Mouse (Mus musculus): ENCODE data around the gene Apoh. TPM values are rescaled to one million over a fixed set of nuclear protein-coding genes. Genes with fewer than 3 reads are reported as not detected.

Apoh gene
- polyA plus RNA-seq, 1 experiment from 2014 or later: 0.24 TPM

GRCm38 (mm10) chr11:108303787-108304186, 39.4 kb upstream of the Apoh start:
- Histone ChIP-seq H3K36me3 (ENCODE audit: control insufficient read depth, insufficient read depth) (no peaks in the 10 kb centered on the region), H3K27me3 (replicated peaks; ENCODE audit: control insufficient read depth, insufficient read depth, low read length) (no peaks in the 10 kb centered on the region), H3K27ac (ENCODE audit: low read length) (no peak overlapping the region), H3K4me2 (ENCODE audit: low read length) (no peak overlapping the region), H3K4me1 (replicated peaks; ENCODE audit: control insufficient read depth, insufficient read depth, low read length) (no peaks in the 10 kb centered on the region), H3K4me3 (replicated peaks; ENCODE audit: low read length) (no peak overlapping the region), H3K9ac (replicated peaks; ENCODE audit: low read depth, low read length) (no peak overlapping the region), H3K9me3 (ENCODE audit: control insufficient read depth, low read length) (no peaks in the 10 kb centered on the region)
- no peak for ATAC-seq
- 94% methylated on average over 4 of the region's 4 CpGs for WGBS

DNA sequence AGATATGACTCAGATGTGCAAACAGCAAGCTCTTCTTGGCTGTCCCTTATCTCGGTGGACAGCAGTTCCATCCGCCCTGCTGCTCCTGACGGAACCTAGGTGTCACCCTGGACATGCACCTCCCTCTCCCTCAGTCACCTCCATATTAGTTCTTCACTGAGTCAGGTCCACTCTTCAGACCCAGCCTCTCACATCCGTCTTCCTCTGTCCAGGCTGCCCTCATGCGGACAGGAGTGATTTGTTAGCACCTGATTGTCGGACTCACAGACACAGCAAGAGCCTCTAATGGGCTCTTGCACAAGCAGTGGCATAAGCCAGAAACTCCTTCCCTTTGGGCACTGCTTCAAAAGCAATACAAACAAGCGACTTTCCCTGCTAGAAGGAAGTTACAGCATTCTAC, 35.9 kb upstream of the Apoh start:
- Histone ChIP-seq H3K27me3 (replicated peaks; ENCODE audit: control insufficient read depth, insufficient read depth, low read length) (no peaks in the 10 kb centered on the region), H3K36me3 (ENCODE audit: control insufficient read depth, insufficient read depth) (no peaks in the 10 kb centered on the region), H3K4me2 (ENCODE audit: low read length) (no peak overlapping the region), H3K4me3 (replicated peaks; ENCODE audit: low read length) (no peak overlapping the region), H3K4me1 (replicated peaks; ENCODE audit: control insufficient read depth, insufficient read depth, low read length) (no peaks in the 10 kb centered on the region), H3K9me3 (ENCODE audit: control insufficient read depth, low read length) (no peaks in the 10 kb centered on the region), H3K27ac (ENCODE audit: low read length) (no peak overlapping the region), H3K9ac (replicated peaks; ENCODE audit: low read depth, low read length) (no peak overlapping the region)
- WGBS: 86% methylated on average over 7 of the region's 7 CpGs
- no peak for ATAC-seq

GRCm38 (mm10) chr11:108308253-108308652, 34.9 kb upstream of the Apoh start:
- WGBS: 95% methylated on average over 5 of the region's 5 CpGs
- Histone ChIP-seq H3K27me3 (replicated peaks; ENCODE audit: control insufficient read depth, insufficient read depth, low read length) (no peaks in the 10 kb centered on the region), H3K36me3 (ENCODE audit: control insufficient read depth, insufficient read depth) (no peaks in the 10 kb centered on the region), H3K4me1 (replicated peaks; ENCODE audit: control insufficient read depth, insufficient read depth, low read length) (no peaks in the 10 kb centered on the region), H3K9me3 (ENCODE audit: control insufficient read depth, low read length) (no peaks in the 10 kb centered on the region), H3K27ac (ENCODE audit: low read length) (no peak overlapping the region), H3K4me2 (ENCODE audit: low read length) (no peak overlapping the region), H3K4me3 (replicated peaks; ENCODE audit: low read length) (no peak overlapping the region), H3K9ac (replicated peaks; ENCODE audit: low read depth, low read length) (no peak overlapping the region)
- no peak for ATAC-seq

- no peak overlapping the region for H3K9ac ChIP-seq (replicated peaks; ENCODE audit: low read depth, low read length)
- peaks cover 5% of the 10 kb centered on the region; the same call in 1 of the 2 replicates for H3K4me1 ChIP-seq (replicated peaks; ENCODE audit: control insufficient read depth, insufficient read depth, low read length)
- H3K27ac ChIP-seq (ENCODE audit: low read length): no peak overlapping the region
- 84% methylated on average over 5 of the region's 5 CpGs for WGBS
- H3K9me3 ChIP-seq (ENCODE audit: control insufficient read depth, low read length): no peaks in the 10 kb centered on the region
- H3K27me3 ChIP-seq (replicated peaks; ENCODE audit: control insufficient read depth, insufficient read depth, low read length): no peaks in the 10 kb centered on the region
- ATAC-seq: no peak
- no peaks in the 10 kb centered on the region for H3K36me3 ChIP-seq (ENCODE audit: control insufficient read depth, insufficient read depth)
- no peak overlapping the region for H3K4me2 ChIP-seq (ENCODE audit: low read length)
- H3K4me3 ChIP-seq (replicated peaks; ENCODE audit: low read length): no peak overlapping the region
These were observed 33.4 kb upstream of the Apoh start for GRCm38 (mm10) chr11:108309791-108310190.

DNA sequence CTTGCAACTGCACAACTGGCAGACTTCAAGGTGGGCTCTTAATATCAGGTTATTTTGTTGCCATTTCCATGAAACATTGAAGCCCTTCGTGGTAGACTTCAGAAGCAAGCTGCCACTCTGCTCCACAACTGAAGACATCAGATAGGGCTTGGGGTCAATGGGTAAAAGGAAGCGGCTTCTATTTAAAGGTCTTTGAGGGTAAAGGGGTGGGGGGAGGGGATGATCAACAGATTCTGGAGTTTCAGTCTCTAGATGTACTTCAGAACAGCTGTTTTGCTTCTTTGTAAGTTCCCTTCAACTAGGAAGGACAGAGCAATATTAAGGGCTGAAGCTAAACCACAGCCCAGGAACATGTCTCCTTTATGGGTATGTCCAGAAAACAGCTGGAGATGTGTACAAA, 31.2 kb upstream of the Apoh start:
- H3K9ac ChIP-seq (replicated peaks; ENCODE audit: low read depth, low read length): no peak overlapping the region
- no peak overlapping the region for H3K4me2 ChIP-seq (ENCODE audit: low read length)
- 89% methylated on average over 2 of the region's 2 CpGs for whole genome bisulfite sequencing
- peaks cover 5% of the 10 kb centered on the region; the same call in 1 of the 2 replicates for H3K4me1 ChIP-seq (replicated peaks; ENCODE audit: control insufficient read depth, insufficient read depth, low read length)
- no peaks in the 10 kb centered on the region for H3K27me3 ChIP-seq (replicated peaks; ENCODE audit: control insufficient read depth, insufficient read depth, low read length)
- H3K9me3 ChIP-seq (ENCODE audit: control insufficient read depth, low read length): no peaks in the 10 kb centered on the region
- no peak overlapping the region for H3K4me3 ChIP-seq (replicated peaks; ENCODE audit: low read length)
- H3K36me3 ChIP-seq (ENCODE audit: control insufficient read depth, insufficient read depth): no peaks in the 10 kb centered on the region
- no peak overlapping the region for H3K27ac ChIP-seq (ENCODE audit: low read length)
- no peak for ATAC-seq

DNA sequence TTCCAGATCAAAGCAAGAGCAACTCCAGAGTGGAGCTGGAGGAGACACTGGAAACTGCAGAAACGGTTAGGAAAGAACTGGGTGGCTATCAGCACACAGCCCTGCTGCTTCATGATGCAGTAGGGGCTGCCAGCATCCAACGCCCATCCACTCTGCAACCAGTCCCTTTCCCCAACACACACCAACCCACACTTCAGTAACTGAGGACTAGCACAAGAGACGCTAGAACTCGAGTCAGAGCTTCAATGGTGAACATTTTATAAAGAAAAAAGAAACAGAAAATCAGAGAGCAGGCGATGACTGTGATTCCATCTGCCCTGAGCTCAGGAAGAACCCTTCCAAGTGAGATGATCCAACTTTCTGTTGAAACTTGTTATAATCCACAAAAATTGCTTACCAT, 30.6 kb upstream of the Apoh start:
- Histone ChIP-seq H3K9me3 (ENCODE audit: control insufficient read depth, low read length) (no peaks in the 10 kb centered on the region), H3K27ac (ENCODE audit: low read length) (no peak overlapping the region), H3K4me3 (replicated peaks; ENCODE audit: low read length) (no peak overlapping the region), H3K36me3 (ENCODE audit: control insufficient read depth, insufficient read depth) (no peaks in the 10 kb centered on the region), H3K4me1 (replicated peaks; ENCODE audit: control insufficient read depth, insufficient read depth, low read length) (peaks cover 5% of the 10 kb centered on the region; the same call in 1 of the 2 replicates), H3K4me2 (ENCODE audit: low read length) (no peak overlapping the region), H3K27me3 (replicated peaks; ENCODE audit: control insufficient read depth, insufficient read depth, low read length) (no peaks in the 10 kb centered on the region), H3K9ac (replicated peaks; ENCODE audit: low read depth, low read length) (no peak overlapping the region)
- ATAC-seq: no peak
- WGBS: 78% methylated on average over 5 of the region's 5 CpGs

GRCm38 (mm10) chr11:108315736-108316135, 27.4 kb upstream of the Apoh start:
- Histone ChIP-seq H3K27me3 (replicated peaks; ENCODE audit: control insufficient read depth, insufficient read depth, low read length) (no peaks in the 10 kb centered on the region), H3K36me3 (ENCODE audit: control insufficient read depth, insufficient read depth) (no peaks in the 10 kb centered on the region), H3K4me1 (replicated peaks; ENCODE audit: control insufficient read depth, insufficient read depth, low read length) (peaks cover 8% of the 10 kb centered on the region; the same call in 1 of the 2 replicates), H3K4me3 (replicated peaks; ENCODE audit: low read length) (no peak overlapping the region), H3K9me3 (ENCODE audit: control insufficient read depth, low read length) (no peaks in the 10 kb centered on the region), H3K27ac (ENCODE audit: low read length) (no peak overlapping the region), H3K4me2 (ENCODE audit: low read length) (no peak overlapping the region), H3K9ac (replicated peaks; ENCODE audit: low read depth, low read length) (no peak overlapping the region)
- WGBS: 85% methylated on average over 7 of the region's 7 CpGs
- no peak for ATAC-seq

- WGBS: 75% methylated on average over 6 of the region's 6 CpGs
- Histone ChIP-seq H3K4me1 (replicated peaks; ENCODE audit: control insufficient read depth, insufficient read depth, low read length) (peaks cover 8% of the 10 kb centered on the region; the same call in 1 of the 2 replicates), H3K4me2 (ENCODE audit: low read length) (no peak overlapping the region), H3K27me3 (replicated peaks; ENCODE audit: control insufficient read depth, insufficient read depth, low read length) (no peaks in the 10 kb centered on the region), H3K27ac (ENCODE audit: low read length) (no peak overlapping the region), H3K4me3 (replicated peaks; ENCODE audit: low read length) (no peak overlapping the region), H3K36me3 (ENCODE audit: control insufficient read depth, insufficient read depth) (no peaks in the 10 kb centered on the region), H3K9me3 (ENCODE audit: control insufficient read depth, low read length) (no peaks in the 10 kb centered on the region), H3K9ac (replicated peaks; ENCODE audit: low read depth, low read length) (no peak overlapping the region)
- no peak for ATAC-seq
These were observed 25.3 kb upstream of the Apoh start for GRCm38 (mm10) chr11:108317878-108318277.

- peaks cover 8% of the 10 kb centered on the region; the same call in 1 of the 2 replicates for H3K4me1 ChIP-seq (replicated peaks; ENCODE audit: control insufficient read depth, insufficient read depth, low read length)
- H3K36me3 ChIP-seq (ENCODE audit: control insufficient read depth, insufficient read depth): no peaks in the 10 kb centered on the region
- no peaks in the 10 kb centered on the region for H3K27me3 ChIP-seq (replicated peaks; ENCODE audit: control insufficient read depth, insufficient read depth, low read length)
- H3K4me3 ChIP-seq (replicated peaks; ENCODE audit: low read length): no peak overlapping the region
- ATAC-seq: no peak
- no peak overlapping the region for H3K27ac ChIP-seq (ENCODE audit: low read length)
- no peaks in the 10 kb centered on the region for H3K9me3 ChIP-seq (ENCODE audit: control insufficient read depth, low read length)
- H3K9ac ChIP-seq (replicated peaks; ENCODE audit: low read depth, low read length): no peak overlapping the region
- no peak overlapping the region for H3K4me2 ChIP-seq (ENCODE audit: low read length)
- WGBS: 86% methylated on average over 11 of the region's 11 CpGs
These were observed 24.0 kb upstream of the Apoh start for GRCm38 (mm10) chr11:108319162-108319561.

DNA sequence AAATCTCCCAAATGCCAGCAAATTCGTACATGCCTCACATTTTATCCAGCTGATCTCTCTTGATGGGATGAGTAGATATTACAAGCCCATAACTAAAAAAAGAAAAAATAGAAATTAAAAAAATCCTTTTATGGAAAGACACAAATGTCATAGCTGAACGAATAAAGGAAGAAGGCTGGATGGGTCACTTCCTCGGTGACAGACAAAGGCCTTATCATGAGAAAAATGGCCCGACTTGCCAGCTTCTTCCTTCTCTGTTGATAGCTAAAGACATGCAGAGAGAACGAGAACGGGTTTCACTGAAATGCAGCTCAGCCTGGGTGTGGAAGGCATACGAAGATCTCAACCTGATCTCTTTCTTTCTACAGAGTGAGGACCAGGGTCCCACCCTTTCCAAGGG, 22.6 kb upstream of the Apoh start:
- Histone ChIP-seq H3K9ac (replicated peaks; ENCODE audit: low read depth, low read length) (no peak overlapping the region), H3K9me3 (ENCODE audit: control insufficient read depth, low read length) (no peaks in the 10 kb centered on the region), H3K4me3 (replicated peaks; ENCODE audit: low read length) (no peak overlapping the region), H3K36me3 (ENCODE audit: control insufficient read depth, insufficient read depth) (no peaks in the 10 kb centered on the region), H3K27me3 (replicated peaks; ENCODE audit: control insufficient read depth, insufficient read depth, low read length) (no peaks in the 10 kb centered on the region), H3K4me1 (replicated peaks; ENCODE audit: control insufficient read depth, insufficient read depth, low read length) (0 out of 2 replicates have a peak, but pooled peaks cover 3% of the 10 kb centered on the region), H3K4me2 (ENCODE audit: low read length) (no peak overlapping the region), H3K27ac (ENCODE audit: low read length) (no peak overlapping the region)
- 91% methylated on average over 7 of the region's 7 CpGs for WGBS
- no peak for ATAC-seq
